Mouse (Mus musculus) kidney, postnatal 25 days (tissue): ENCODE data around the gene Fgfr2.

Experiments used
- DNase-seq, 2 experiments: peaks; one replicate each; pipeline ENCODE4 v3.0.0; 2021; ENCODE audit warnings: mixed read lengths in 2 of 2

The Fgfr2 gene

DNA sequence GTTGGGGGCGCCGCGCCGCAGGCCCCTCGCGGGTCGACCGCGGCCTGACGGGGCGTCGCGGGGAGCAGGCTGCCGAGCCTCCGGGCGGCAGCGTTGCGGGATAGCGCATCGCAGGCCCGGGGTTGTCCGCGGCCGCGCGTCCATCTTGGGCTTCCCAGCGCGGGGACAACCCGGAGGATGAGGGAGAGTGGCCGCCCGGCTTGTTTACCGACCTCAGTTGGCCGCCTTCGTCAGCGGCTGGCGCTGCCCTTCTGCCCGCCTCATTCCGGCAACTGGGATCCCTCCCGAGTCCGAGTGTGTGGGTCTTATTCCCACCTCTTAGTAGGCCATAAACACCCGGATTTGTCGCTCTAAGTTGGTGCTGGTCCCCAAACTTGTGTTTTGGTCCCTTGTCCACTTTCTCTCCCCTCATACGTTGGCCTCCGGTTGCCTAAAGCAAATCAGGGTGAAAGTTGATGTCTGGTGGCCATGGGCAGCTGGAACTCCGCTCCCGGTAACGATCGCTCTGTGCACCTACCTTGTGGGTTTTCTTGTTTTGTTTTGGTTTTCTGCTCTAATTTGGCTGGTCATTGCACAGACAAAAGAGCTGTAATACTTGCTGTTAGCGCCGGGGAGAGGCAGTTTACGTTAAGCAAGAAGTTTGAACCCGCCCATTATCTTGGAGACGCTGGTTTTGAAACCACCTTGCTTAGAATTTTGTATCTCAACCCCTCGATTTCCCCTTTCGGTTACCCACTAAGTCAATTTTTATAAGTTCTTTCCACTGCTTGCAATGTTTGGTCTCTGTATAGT lies 191.4 kb downstream of the Fgfr2 start:
- DNase-seq, result peak; percentile 61 to 72

DNA sequence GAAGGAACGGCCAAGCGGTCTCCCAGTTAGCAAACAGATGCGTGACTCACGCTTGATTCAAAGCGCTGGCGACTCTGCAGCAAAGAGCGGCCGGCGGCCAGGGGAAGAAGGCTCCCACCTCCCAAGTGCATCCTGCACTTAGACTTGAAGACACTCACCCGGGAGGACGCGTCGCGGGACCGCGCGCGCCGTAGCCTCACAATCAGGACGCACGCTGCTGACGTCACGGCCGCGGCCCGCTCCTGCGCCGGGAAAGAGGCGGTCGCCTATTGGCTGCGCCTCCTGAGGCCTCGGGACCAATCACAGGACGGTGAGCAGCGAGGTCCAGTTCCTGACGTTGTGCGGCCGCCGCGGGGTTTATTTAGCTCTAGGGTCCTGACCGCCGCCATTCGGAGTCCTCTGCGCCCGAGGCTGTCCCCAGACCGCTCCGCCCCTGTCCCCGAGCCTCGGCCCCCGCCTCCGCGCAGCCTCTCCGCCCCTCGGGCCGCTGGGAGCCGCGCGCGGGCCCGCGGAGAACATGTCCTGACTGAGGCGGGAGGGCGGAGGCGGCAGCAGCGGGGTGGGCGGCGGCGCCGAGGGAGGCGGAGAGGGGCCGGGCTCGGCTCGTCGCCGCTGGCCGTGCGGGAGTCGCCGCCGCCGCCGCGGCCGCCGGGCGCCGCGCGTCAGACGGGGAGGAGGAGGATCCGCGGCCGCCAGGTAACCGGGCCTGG lies 192.1 kb downstream of the Fgfr2 start, which contains the start of gene Zranb1:
Gene Zranb1, plus strand, starts transcription at position 293 of the 710 bp plus-strand sequence.
- DNase-seq, result peak; percentile 98 to 99

- DNase-seq, result peak in 1 of 2 experiments; percentile 36
Observed at GRCm38 (mm10) chr7:132930055-132930454, 193.1 kb downstream of the Fgfr2 start.

- no peak for DNase-seq
Observed at GRCm38 (mm10) chr7:132927201-132927600, 195.9 kb downstream of the Fgfr2 start.

- DNase-seq, result peak in 1 of 2 experiments; percentile 8
Observed at GRCm38 (mm10) chr7:132925227-132925626, 197.9 kb downstream of the Fgfr2 start.

DNA sequence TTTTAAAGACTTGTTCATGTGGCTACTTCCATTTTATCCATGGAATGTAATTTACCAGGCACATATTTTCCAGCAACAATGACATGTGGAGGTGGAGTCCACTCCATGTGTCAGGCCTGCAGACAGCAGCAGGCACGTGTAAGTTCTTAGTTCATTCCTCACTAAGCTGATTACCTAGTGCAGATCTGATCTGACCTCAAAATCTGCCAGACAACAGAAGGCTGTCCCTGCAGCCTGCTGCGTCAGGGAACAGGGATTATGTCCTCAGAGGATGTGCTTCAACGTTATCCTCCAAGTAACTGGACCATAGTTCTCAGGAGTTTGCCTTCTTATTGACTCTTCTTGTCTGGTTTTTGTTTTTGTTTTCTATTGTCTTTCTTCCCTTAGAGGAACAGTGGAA lies 201.2 kb downstream of the Fgfr2 start:
- DNase-seq, result no peak

DNA sequence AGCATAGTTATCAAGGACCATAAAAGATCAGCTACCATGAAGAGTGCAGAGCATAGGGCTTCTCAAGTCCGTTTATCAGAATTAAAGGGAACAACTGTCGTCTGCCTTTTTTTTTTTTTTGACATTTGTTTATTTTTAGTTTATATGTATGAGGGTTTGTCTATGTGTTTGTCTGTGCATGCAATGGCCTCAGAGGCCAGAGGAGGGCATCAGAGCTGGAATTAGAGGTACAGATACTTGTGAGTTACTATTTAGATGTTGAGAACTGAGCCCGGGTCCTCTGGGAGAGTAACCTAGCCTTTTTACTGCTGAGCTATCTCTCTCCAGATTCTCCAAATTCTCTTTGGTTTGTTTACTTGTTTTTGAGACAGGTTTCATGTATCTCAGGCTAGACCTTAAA lies 219.4 kb downstream of the Fgfr2 start:
- DNase-seq, result no peak

DNA sequence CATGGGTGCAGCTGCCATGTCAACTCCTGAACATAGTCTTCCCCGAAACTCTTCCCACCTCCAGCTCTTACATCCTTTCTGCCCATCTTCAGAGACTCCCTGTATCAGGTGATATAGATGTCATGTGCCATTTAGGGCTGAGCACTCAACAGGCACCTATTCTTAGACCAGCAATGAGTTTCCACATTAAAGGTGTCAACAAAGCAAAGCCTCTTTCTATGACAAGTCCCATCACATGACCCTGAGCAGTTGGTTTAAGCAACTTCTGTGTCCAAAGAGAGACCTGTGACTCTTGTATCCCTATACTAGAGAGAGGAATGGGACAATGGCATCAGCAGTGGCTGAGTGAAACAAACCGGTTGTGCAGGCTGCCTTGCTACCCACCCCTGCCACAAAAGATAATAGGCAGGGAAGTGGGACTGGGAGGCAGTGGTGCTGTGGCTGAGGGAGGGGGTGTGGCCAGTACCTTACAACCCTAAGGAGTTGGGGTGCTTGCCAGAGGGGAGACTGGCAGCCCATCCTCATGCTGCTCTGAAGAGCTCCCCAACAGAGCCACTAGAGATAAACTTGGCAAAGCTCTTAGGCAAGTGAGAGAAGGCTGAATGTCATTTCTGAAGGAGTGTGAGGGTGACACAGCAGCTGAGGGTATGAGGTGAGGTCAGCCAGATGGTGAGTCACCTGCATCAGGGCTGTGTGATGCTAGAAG lies 222.2 kb downstream of the Fgfr2 start:
- DNase-seq, result no peak

- peak in 1 of 2 experiments; percentile 56 for DNase-seq
Observed at GRCm38 (mm10) chr7:132898234-132898633, 224.9 kb downstream of the Fgfr2 start.

GRCm38 (mm10) chr7:132897258-132897657 lies 225.9 kb downstream of the Fgfr2 start:
- DNase-seq, result no peak

- peak; percentile 59 to 74 for DNase-seq
Observed at GRCm38 (mm10) chr7:132896206-132896815, 226.8 kb downstream of the Fgfr2 start.

DNA sequence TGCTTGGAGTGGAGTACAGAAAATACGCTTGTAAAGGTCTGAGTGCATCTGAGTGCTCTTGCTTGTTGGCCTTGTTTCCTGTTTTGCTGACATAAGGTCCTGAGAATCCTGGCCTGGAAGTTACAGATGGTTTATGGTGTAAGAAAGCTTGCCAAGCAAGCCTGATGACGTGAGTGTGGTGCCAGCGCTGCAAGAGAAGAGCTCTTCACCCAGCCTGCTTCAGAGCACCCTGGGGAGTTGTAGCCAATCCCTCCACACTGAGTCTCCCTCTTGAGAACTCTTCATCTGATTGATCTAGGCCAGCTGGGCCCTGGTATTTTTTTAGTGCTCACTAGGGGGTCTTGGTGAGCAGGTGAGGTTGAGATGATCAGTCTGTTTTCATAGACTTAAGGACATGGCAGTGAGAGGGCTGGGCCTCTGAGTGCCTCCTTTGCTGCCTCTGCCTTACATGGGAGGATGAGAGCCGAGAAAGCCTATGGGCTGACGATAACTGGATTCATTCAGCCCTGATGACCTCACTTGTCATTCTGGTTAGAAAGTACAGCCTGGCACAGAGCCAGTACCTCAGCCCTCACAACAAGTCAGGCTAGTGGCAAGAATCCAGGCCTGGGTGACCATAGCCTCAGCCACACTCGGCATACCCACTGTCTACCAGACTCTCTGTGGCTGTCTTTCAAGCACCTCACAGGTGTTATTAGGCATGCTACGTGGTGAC lies 228.2 kb downstream of the Fgfr2 start:
- DNase-seq, result peak; percentile 63 to 71

GRCm38 (mm10) chr7:132893336-132893735 lies 229.8 kb downstream of the Fgfr2 start:
- no peak for DNase-seq

- no peak for DNase-seq
Observed at GRCm38 (mm10) chr7:132892806-132893205, 230.3 kb downstream of the Fgfr2 start.

- no peak for DNase-seq
Observed at GRCm38 (mm10) chr7:132892311-132892661, 230.9 kb downstream of the Fgfr2 start.

DNA sequence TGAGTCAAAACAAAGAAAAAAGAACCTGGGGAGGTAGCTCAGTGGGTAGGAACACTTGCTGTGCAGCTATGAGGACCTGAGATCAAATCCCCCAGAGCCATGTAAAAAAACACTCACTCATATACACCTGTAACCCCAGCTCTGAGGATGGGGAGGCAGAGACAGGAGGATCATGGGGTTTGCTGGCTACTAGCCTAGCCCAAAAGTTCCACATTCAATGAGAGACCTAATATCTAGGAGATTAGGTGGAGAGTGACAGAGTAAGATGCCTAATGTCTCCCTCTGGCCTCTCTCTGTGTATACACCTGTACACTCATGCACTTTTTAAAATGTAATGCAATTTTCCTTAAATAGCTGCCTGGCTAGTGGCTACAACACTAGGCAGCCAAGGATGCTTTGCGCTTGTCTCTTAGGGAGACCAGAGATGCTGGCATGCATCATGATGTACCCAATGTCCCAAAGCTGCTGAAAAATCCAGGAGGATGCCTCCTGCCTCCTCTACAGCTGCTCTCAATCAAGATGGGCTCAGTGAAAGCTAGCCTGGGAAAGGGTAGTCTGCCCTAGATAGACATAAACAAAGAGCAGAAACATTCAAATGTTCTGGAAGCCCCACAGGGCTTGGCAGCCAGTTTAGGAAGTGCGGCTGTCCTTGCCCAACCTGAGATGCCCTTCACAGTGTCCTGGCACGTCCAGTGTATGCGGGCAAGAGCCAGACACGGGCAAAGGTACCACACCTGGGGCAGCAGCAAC lies 231.4 kb downstream of the Fgfr2 start:
- DNase-seq, result peak; percentile 27 to 72

DNA sequence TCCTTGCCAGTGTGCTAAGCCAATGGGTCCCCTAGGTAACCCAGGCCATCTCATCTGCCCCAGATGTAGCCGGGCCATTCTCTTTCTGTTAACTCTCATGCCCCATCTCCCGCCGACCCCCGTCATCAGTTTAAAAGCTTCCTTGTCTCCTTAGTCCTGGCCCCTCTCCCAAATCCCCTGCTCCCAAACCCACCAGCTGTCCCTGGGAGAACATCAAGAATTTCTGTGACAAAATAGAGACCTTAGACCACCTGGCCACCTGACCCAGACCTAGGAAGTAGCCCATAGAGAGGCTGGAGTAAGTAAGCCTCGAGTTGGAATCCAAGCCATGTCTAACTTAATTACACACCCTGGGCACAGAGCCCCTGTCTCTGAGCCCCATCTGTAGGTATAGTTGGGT lies 232.9 kb downstream of the Fgfr2 start:
- DNase-seq, result no peak

- no peak for DNase-seq
Observed at GRCm38 (mm10) chr7:132889691-132890090, 233.5 kb downstream of the Fgfr2 start.

DNA sequence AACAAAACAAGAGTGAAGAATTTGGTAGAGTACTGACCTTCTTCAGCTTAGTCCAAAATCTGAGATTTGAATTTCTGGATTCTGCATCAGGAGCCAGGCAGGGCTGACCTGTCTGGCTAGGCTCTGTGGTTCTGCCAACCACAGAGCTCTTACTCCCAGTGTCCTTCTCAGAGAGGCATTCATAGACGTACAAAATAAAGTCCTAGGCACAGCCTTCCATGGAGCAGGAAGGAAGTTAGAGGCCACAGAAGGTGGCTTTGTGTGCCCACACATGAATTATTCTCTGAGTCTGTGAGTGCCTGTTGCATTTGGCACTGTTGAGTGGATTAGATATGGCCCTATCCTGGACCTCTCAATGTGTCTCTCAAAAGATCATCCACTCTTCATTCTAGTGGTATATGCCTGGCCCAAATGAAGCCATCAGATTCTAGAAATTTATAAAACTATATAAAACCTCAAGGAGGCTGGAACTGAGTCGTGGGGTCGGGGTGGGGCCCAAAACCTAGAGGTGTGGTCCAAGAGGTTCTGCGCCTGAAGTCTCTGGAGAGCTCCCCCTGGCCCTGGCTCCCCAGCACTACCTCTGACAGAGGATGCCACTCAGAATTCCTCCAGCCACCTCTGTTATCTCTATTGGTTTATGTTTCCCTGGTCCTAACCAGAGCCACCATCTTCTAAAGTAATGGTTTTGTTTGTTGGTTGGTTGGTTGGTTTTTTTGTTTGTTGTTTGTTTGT lies 234.5 kb downstream of the Fgfr2 start:
- DNase-seq, result no peak

DNA sequence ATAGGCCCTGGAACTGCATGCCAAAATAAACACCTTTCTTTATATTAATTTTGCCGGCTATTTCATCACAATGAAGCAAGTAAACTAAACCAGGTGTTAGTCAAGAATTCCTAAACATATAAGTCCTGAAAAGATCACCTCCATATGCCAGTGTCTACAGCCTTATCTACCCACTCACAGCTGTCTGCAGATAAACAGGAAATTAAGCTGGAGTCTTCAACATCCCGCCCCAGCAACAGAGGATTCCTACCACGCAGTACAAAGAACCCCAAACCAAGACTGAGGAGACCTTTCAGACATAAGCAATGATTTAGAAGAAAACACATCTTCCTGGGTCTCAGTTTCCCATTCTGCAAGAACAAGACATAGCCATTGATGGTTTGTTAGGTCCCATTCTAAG lies 235.1 kb downstream of the Fgfr2 start:
- DNase-seq, result no peak
